Mouse (Mus musculus) cerebellum, adult 9-10 months (tissue): ENCODE data around the gene Tmem9.

Experiments used
- DNase-seq: peaks from one replicate; pipeline ENCODE4 v3.0.0; 2022

Tmem9 gene

DNA sequence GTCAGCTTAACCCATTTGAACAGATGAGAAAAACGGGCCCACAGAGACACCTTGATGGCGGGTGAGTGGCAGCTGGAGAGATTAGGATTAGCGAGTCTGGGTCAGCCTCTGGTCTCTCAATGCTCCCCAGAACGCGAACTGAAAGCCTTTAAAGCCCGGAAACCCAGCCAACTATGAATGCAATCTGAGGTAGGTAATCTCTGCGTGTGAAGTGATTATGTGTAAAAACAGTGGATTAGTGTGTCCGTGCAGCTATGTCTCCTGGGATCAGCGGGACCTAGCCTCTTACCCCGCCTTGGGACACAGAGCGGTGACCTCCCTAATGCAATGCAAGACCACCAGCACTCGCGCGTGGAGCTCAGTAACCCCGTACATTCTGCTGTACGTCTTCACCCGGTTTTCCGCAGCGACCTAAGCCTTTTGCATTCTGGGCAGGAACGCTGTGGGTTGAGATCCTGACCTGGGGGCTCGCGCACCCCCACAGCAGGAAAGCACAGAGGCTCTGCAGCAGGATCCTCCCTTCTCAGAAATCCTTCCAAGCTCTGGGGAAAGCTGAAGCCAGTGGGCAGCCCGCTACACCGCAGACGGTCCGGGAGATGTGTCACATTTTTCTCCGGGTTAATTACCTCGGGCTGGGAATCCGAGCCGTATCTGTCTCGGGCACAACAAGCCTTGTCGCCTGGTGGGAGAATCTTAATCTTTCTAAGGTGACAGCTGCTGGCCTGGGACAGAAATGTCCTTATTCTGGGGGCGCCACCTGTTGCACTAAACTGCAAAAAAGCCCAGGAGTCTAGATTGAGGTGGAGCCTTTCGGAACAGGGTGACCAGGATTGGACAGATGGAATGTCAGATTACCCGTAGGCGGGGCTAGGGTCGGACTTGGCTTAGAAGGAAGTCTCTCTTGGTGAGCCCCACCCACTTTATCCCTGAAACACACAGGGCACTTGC, at the start of gene Tmem9:
TSS of gene Tmem9 (plus strand) at position 940 of the 948 bp plus-strand sequence.
- no peak for DNase-seq

GRCm38 (mm10) chr1:135958483-135958882, 49.5 kb upstream of the Tmem9 start:
- DNase-seq, result peak; percentile 79

DNA sequence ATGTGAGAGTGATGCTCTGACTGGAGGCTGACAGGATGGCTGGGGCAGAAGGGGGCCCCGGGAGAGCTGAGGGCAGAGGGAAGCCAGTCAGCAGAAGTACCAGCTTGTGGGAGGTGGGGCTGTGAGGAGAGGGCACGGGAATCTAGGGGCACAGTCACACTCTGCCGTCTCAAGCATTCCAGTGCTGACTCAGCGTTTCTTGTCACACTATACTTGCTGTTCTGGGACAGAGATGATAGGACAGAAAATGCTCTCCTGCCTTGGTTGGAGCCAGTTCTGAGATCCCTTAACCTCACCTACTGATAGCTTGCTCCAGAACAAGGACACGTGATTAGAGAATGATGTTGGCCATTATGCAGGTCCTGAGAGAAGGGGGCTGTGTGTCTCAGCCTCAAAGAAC, 44.8 kb upstream of the Tmem9 start:
- no peak for DNase-seq

- no peak for DNase-seq
These were observed 43.4 kb upstream of the Tmem9 start for GRCm38 (mm10) chr1:135964561-135964960.

- DNase-seq, result no peak
These were observed 40.2 kb upstream of the Tmem9 start for GRCm38 (mm10) chr1:135967739-135968138.

DNA sequence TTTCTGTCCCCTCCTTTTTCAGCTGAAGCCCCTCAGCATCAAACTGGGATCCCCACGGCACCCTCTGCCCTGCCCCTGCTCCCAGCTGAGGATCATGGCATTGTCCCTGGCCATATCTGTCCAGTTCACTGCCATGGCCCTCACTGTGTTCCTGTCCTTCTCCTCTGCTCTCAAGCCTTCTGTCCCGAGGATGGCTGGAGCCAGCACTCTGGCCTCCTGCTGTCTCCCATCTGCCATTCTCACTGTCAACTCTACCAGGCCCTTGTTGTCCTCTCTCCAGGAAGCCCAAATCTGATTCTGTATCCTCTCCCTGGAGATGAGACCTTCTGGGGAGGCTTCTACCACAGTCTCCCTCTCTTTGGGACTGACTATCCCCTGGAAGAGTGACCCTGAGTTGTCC, 37.5 kb upstream of the Tmem9 start:
- peak; percentile 84 for DNase-seq

GRCm38 (mm10) chr1:135972576-135972975, 35.4 kb upstream of the Tmem9 start:
- DNase-seq, result no peak

DNA sequence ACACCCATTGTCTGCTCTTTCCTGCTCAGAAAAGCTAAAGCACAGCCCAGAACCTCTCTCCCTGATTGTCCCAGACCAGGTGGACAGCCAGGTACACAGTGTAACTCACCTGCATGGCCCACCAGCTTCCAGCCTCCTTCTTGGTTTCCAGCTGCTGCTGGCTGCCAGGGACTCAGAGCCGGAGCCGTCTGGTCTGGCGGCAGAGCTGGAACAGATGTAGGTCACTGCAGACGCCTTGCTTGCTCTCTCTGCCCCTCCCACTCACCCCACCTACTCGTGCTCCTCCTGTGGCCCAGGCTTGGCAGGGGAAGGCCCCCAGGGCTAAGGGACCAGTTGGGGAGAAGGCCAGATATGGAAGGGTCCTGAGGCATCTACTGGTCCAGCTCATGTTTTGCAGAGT, 23.8 kb upstream of the Tmem9 start:
- DNase-seq, result no peak

GRCm38 (mm10) chr1:135989876-135990275, 18.1 kb upstream of the Tmem9 start:
- DNase-seq, result no peak

GRCm38 (mm10) chr1:135993470-135993869, 14.5 kb upstream of the Tmem9 start:
- no peak for DNase-seq

DNA sequence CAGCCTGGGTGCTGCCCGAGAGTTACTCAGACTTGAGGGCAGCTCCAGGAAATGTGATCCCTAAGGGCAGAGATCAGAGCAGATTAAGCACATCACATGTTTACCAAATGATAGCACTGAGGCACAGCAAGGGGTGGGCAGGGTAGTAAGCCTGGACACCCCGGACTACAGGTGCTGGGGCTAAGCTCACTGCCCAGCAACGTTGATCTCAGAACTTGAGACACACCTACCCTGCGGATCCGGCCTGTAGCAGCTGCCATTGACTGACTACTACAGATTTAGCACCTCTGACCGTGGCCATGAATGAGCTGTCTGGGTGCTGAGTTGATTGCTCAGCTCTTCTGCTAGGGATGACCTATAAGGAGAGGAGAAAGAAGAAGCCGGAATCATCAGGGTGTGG, 10.4 kb upstream of the Tmem9 start:
- DNase-seq, result no peak

- DNase-seq, result no peak
These were observed 8.1 kb upstream of the Tmem9 start for GRCm38 (mm10) chr1:135999720-136000287.

GRCm38 (mm10) chr1:136001438-136001837, 6.5 kb upstream of the Tmem9 start:
- DNase-seq, result no peak

GRCm38 (mm10) chr1:136006292-136006748, 1.6 kb upstream of the Tmem9 start, which contains the start of gene Igfn1:
Gene Igfn1 (minus strand): TSS chr1:136006342.
- no peak for DNase-seq

DNA sequence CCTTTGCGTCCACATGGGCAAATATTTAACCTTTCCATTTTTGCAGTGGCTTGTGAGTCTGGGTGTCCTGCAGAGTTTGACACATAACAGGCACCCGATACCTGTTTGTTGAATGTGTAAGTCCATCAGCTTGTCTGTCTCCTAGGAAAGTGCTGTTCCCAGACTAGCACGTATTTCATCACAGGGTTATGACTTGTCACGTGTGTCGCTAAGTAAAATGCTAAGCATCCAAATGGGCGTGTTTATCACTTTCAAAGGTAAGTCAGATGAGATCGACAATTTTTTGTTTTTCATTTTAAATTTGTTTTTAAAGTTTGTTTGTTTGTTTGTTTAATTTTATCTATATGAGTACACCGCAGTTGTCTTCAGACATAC, 196 bp downstream of the Tmem9 start:
- no peak for DNase-seq

GRCm38 (mm10) chr1:136010247-136010646, 2.3 kb downstream of the Tmem9 start:
- no peak for DNase-seq

- DNase-seq, result no peak
These were observed 5.6 kb downstream of the Tmem9 start for GRCm38 (mm10) chr1:136013513-136013912.

DNA sequence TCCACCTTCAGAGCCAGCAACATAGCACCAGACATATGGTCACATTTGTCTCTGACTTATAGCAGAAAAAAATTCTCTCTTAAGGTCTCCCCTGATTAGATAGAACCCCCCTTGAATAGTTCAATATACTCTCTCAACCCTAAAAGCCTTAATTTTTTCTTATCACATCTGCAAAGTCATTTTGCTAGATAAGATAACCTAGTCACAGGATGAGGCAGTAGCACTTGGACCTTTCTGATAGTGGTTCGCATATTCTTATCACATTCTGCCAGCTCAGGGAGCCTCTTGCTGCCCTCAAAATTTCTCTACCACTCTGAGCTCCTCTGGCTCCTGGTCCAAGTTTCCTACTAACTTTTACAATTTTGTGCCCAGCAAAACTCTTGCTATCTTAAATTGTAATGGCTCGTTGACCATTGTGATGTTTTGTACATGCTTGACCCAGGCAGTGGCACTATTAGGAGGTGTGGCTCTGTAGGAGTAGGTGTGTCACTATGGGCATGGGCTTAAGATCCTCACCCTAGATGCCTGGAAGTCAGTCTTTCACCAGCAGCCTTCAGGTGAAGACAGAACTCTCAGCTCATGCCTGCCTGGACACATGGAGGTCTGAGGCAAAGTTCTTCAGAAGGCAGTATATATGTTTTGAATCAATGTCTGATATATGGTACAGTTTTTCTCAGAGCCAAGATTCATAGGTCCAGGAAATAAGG, 7.0 kb downstream of the Tmem9 start:
- DNase-seq, result no peak

DNA sequence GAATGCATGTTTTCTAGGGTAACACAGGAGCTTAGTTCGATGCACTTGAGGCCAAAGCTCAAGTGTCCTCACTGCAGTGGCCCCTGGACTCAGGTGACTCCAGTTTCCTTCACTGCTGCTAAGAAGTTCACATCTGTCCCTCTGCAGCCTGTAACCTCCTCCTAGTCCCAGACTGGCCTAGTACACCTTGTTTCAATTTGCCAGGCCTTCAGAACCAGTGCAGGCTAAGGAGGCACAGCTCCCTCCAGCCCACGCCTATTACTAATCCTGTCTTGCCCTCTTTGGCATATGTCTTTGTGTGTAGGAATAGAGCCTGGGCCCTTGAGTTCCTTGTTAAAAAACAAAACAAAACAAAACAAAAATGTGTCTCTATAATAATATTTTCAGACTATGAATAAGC, 9.4 kb downstream of the Tmem9 start:
- no peak for DNase-seq

GRCm38 (mm10) chr1:136017907-136018313, 10.0 kb downstream of the Tmem9 start:
- DNase-seq, result peak; percentile 96

- peak; percentile 66 for DNase-seq
These were observed 10.6 kb downstream of the Tmem9 start for GRCm38 (mm10) chr1:136018390-136019189.

- DNase-seq, result no peak
These were observed 22.3 kb downstream of the Tmem9 start for GRCm38 (mm10) chr1:136030201-136030600.

DNA sequence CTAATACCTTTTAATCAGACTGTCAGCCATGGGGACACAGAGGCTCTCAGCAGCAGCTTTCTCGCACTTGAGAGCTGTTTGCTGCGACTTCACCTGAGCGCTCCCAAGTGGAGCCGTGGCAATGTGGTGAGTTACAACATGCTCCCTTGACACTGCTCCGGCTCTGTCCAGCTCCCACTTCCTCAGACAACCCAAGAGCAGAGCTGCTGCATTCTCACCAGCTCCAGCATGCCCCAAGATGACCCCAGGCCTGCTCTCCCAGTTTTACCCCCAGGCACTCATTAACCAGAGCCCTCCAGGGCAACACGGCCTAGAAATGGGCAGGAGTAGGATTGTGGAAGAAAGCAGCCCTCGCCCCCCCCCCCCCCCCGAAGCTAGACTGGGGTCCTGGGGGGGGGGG, 23.7 kb downstream of the Tmem9 start:
- no peak for DNase-seq
